Mouse (Mus musculus) mouse trophoblast stem cell (cell line): Measurements from ENCODE around the gene Trib2.

Source experiments
- in situ Hi-C, 2 experiments: fragments of 300-500 bp; cut with MseI, MboI; formaldehyde crosslinking; loops; 2 replicates in 1 of 2; 3 replicates in 1 of 2; pipeline ENCODE4 v1.15.1; 2025

Gene Trib2

GRCm38 (mm10) chr12:15816740-15817178 lies at the start of gene Trib2:
TSS of gene Trib2 (minus strand) at chr12:15816922.
- in situ Hi-C loops = no loop called here

- in situ Hi-C loops = no loop called here
Measured at GRCm38 (mm10) chr12:15858005-15858404, 41.3 kb upstream of the Trib2 start.

DNA sequence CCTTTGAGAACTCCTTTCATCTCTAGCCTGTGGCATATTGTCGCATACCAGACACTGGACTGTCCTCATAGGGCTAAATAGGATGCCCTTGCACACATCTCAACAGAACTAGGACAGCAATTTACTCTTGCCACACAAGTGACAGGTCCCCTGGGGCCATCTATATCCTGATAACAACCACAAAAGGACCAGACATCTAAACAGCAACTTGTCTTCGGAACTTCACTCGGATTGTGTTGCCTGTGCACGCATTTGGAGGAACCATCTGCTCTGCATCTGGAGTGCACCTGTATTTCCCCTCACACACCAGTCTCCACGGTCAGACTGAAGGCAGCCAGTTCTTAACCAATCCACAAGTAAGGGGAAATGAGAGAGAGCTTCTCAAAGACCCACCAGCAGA lies 39.2 kb upstream of the Trib2 start:
- in situ Hi-C loops = no loop called here

DNA sequence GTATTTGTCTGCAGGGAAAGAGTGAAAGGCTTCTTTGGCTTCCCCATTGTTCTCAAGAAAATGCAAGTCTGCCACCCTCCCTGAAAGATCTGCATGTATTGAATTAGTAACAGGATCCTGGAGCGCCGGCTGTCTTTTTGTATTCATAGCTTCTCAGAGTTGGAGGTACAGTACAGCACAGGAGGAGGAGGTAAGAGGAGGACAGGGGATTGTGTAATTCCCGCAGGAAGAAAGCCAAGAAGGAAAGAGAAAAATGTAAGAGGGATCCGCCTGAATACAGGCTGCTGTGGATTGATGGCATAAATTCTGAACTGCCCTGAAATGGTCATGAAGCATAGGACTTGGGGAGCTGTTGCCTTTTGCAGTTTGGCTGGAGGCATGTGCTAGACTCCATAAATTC lies 36.1 kb upstream of the Trib2 start:
- in situ Hi-C loops = no loop called here

DNA sequence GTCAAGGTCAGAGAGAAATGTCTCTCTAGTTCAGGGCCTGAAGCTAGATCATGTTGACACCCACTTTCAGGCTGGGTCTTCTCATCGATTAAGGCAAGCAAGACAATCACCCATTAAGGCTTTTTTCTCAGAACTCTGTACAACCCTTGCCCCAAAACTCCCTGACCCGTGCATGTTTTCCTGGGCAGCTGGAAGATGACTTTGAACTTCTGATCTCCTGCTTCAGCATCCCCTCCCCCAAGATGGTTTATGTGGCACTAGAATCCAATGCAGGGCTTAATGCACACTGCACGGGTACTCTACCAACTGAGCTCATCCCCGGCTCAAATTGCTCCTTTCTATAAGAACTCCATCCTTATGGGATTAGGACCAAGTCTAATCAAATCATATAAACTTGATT lies 35.3 kb upstream of the Trib2 start:
- in situ Hi-C loops = no loop called here

GRCm38 (mm10) chr12:15850441-15850895 lies 33.7 kb upstream of the Trib2 start:
- in situ Hi-C loops = no loop called here

DNA sequence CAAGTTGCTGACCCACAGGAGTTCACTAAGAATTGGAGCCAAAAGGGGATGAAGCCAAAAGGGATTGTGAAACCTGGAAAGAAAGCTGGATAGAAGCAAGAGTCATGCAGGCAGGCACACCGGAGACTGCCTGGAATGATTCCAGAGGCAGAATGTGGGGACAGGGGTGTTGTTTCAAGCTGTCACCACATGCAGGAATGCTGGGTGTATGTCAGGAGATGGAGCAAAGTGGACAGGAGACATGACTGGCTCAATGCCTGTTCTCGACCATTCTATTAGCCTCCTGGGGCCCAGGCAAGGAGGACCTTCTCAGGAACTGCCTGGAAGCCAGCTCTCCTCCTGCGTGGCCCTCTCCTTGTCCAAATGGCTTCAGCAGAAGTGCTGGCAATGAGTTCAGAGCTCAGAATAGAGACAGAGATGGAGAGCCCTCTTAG lies 33.2 kb upstream of the Trib2 start:
- in situ Hi-C loops = no loop called here

- in situ Hi-C loops = no loop called here
Measured at GRCm38 (mm10) chr12:15848391-15848790, 31.7 kb upstream of the Trib2 start.

DNA sequence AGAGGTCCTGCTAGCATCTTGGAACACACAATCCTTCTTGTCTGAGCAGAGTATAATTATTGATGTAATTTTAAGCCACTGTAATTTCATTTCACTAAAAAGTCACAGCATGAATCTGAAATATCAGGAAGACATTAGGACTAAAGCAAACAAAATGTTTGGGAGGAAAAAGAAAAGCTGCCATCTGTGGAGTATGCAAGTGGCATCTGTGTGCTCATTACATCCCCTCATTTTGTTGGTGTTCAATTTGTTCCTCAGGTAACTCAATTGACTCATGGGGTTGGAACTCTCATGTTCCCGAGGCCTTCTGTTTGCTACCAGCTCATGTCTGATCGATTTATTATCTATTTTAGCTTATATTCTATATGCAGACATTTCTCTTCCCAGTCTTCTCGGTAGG lies 28.0 kb upstream of the Trib2 start:
- in situ Hi-C loops = no loop called here

DNA sequence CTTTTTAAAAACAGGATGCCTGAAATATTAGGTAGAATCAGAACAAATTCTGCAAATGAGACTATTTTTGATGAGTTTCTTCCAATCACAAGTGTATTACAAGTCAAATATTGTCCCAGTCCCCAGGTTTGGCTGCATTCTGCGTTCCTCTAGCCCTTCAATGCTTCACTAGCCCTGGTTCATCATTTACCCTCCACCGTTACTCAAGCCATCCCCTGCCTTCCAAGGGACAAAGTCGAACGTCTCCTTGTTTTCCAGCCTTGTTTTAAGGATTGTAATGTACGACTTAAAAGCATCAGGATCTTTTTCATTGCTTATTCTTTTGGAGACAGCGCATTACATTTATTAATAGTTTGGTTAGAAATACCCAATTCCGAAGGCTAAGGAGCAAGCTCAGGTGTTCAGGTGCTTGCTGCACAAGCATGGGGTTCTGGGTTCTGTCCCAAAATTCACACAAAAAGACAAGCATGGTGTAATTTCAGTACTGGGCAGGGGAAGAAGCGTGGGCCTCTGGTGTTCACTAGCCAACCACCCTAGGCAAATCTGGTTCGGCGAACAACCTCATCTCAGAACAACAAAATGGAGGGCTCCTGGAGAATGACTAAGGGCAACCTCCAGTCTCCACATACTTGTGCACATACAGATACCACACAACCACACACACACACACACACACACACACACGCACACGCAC lies 24.3 kb upstream of the Trib2 start:
- in situ Hi-C loops = no loop called here

- in situ Hi-C loops = no loop called here
Measured at GRCm38 (mm10) chr12:15838201-15838600, 21.5 kb upstream of the Trib2 start.

DNA sequence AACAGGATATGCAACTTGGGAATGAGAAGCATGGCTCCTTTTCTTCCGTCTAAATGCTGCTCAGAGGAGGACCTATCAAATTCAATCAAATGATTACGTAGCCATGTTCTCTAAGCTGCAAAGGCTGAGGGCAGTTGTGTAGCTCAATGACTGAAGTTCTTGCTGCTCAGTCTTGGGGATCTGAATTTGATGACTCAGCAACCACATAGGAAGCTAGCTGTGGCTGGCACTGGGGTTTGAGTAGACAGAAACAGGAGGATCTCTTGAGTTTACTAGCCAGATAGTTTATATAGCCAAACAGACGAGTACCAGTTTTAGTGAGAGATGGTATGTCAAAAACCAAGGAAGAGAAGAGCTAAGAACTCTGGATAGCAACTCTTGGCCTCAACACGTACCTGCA lies 20.8 kb upstream of the Trib2 start:
- in situ Hi-C loops = no loop called here

DNA sequence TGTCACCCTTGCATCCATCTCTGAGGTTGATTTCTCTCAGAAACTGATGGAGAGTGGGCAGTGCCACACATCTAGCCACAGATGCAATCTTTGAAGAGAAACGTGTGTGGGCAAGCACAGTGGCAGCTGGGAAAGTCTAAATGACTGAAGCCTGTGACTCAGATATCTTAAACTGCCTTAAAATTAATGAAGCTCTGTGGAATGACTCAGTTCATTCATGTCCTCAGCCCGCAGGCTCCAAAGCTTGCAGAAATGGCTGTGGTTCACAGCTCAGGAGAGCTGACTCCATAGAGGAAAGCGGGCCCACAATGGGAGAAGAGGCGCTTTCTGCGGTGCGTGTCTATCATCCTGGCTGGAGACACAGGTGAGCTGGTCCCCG lies 15.9 kb upstream of the Trib2 start:
- in situ Hi-C loops = no loop called here

DNA sequence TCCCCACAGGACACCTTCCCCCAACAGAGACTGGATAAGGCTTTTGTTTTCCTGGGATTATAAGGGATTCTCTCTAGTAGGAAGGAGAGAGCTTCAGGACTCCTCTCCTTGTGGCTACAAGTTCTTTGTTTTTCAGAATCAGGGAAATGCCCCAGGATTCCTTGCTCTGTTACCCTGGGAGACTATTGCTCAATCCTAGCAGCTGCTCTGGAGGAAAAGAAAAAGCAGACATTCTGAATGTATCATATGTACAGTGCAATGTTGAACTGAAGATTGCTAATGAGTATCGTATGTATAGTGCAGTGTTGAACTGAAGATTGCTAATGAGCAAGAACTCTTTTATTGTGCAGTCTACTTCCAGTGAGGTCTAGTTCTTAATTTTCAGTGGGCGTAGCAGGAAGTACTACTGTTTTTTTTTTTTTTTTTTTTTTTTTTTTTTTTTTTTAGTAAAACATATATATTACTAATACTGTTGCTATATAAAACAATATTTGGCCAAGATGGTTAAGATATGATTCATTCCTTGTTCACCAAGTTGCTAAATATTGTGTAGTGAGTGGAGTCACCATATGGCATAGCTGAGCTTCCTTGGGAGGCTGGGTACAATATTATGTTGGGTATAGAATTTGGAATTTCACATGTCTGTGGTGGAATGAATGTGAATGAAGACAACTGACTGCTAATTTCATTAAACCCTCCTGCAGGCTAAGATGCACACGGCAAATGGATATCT lies 15.4 kb upstream of the Trib2 start:
- in situ Hi-C loops = no loop called here

DNA sequence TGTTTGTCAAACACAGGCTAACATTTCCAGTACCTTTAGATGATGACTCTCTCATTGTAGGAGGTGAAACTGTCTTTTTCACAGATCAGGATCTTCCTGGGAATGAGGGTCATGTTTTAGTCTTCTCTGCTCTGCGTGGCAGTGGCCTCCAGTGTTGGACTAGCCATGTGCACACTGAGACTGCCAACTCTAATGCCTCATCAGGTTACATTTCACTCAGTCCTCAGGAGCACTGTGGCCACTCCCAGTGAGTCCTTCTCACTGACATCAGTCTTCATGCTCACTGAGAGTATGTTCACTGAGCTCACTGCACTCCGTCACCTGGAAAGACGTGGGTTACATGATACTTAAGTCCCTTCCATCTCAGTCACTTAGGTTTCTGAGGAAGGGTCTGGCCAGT lies 14.0 kb upstream of the Trib2 start:
- in situ Hi-C loops = no loop called here

DNA sequence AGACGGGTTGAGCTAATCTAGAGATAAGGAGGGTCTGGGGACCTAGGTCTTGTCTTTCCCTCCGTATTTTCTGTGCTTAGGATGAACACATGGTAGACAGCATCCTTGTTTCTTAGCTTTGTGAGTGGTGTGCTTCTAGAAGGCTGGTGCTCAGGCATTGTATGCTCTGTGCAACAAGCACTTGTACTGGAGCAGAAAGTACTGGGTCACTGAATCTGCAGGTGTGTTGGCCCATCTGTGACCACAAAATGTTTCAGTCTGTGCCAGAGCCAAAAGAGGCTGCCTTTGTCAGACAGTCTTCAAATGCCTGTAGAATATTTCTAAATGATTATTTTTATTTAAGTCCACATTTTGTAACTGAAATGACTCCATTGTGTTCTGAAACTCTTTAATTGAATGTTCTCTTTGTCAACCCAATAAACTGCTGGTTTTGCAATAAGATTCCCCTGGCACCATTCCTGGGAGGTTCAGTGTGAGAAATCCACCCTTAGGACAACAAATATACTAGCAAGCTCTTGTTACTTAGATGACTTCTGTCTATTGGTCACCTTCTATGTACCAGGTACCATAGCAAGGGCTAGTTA lies 12.2 kb upstream of the Trib2 start:
- in situ Hi-C loops = no loop called here

GRCm38 (mm10) chr12:15821019-15821418 lies 4.3 kb upstream of the Trib2 start:
- in situ Hi-C loops = no loop called here

DNA sequence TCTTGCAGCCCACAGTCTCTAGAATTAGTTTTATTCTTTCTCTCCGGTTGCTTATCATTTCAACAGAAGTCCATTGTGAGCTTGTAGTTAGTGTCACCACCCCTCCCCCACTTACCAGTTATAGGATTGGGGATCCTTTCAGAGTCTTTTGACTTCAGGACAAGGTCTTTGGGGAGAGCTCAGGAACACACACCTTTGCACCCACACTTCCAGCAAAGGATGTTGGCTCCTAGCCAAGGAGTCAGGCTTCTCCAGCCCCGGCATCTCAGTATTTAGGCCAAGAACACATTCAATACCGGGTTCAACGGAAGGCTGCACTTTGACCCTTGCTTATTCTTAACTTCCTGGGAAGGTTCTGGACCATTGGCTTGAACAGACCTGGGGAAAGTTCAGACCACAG lies 643 bp upstream of the Trib2 start:
- in situ Hi-C loops = no loop called here

- in situ Hi-C loops = no loop called here
Measured at GRCm38 (mm10) chr12:15816254-15816605, 492 bp downstream of the Trib2 start.

GRCm38 (mm10) chr12:15815576-15816253 lies 1.0 kb downstream of the Trib2 start:
- in situ Hi-C loops = no loop called here

GRCm38 (mm10) chr12:15815170-15815575 lies 1.5 kb downstream of the Trib2 start:
- in situ Hi-C loops = no loop called here
